Mouse (Mus musculus): ENCODE measurements around the gene Krt33b.

GRCm38 (mm10) chr11:100029768-100030167 lies at the start of gene Krt33b:
- no peak for TF ChIP-seq CTCF (IDR thresholded peaks at IDR 0.05; ENCODE audit: low read depth)
- TF ChIP-seq EP300 (optimal IDR thresholded peaks at IDR 0.05): no peak

Data from stomach, postnatal 0 days (tissue).